Comparison of ENCODE assay signal across 8 mouse cellular contexts in genomic region chr7:19003902-19004630, GRCm38 (mm10). TPM values are rescaled to one million over a fixed set of nuclear protein-coding genes. Genes with fewer than 3 reads are reported as not detected.
DNase-seq lines count a peak whose midpoint lies in the region; ATAC-seq and TF ChIP-seq lines count a peak whose summit lies in the region.

Gene Irf2bp1 (plus strand): TSS chr7:19004044.

- under 1% methylated on average over 90 of the region's 90 CpGs for WGBS in hindbrain, embryonic 10.5 days
- under 1% methylated on average over 68 of the region's 90 CpGs for WGBS in lung, postnatal 0 days

- peaks cover 83% of the 10 kb centered on the region for H3K4me1 ChIP-seq in hindbrain, embryonic 10.5 days (replicated peaks)
- peaks cover 38% of the 10 kb centered on the region for H3K4me1 ChIP-seq in lung, postnatal 0 days (ENCODE audit: insufficient read depth, low read depth, low read length)

- H3K36me3 ChIP-seq in hindbrain, embryonic 10.5 days, result peaks cover 34% of the 10 kb centered on the region
- H3K36me3 ChIP-seq in lung, postnatal 0 days (ENCODE audit: insufficient read depth, low read length), result no peaks in the 10 kb centered on the region

- no peak for TF ChIP-seq CTCF in lung, postnatal 0 days (IDR thresholded peaks at IDR 0.05)

- peak within 1 kb of the TSS; percentile 96 for H3K27ac ChIP-seq in hindbrain, embryonic 10.5 days
- peak within 1 kb of the TSS; percentile 90 for H3K27ac ChIP-seq in lung, postnatal 0 days (ENCODE audit: low read length)

- peak; percentile 92 for DNase-seq in MN1 (ENCODE audit: low spot score)
- peak; percentile 97 for DNase-seq in cerebellum, adult 9-10 months
- peak; percentile 93 for DNase-seq in hindbrain, embryonic 10.5 days (ENCODE audit: low spot score)
- peak; percentile 94 for DNase-seq in layer of hippocampus, adult 9-11 months
- peak; percentile 97 for DNase-seq in lung, postnatal 0 days (ENCODE audit: low spot score)
- peak; percentile 85 for DNase-seq in ovary, postnatal 14 days (ENCODE audit: low spot score)
- peak; percentile 94 for DNase-seq in thymus, postnatal 14 days

- H3K4me3 ChIP-seq in hindbrain, embryonic 10.5 days, result peak within 1 kb of the TSS; percentile 98
- peak within 1 kb of the TSS; percentile 78 for H3K4me3 ChIP-seq in lung, postnatal 0 days (ENCODE audit: low read depth, low read length)

- no peak for TF ChIP-seq EP300 in lung, postnatal 0 days (IDR thresholded peaks at IDR 0.05)

- peak within 1 kb of the TSS; percentile 95 for H3K4me2 ChIP-seq in lung, postnatal 0 days (replicated peaks; ENCODE audit: low read depth, low read length)

- no peaks in the 10 kb centered on the region for H3K27me3 ChIP-seq in hindbrain, embryonic 10.5 days (ENCODE audit: insufficient read depth, poor library complexity, severe bottlenecking)
- H3K27me3 ChIP-seq in lung, postnatal 0 days (replicated peaks; ENCODE audit: insufficient read depth, low read length), result no peaks in the 10 kb centered on the region

- peak within 1 kb of the TSS; percentile 65 for H3K9ac ChIP-seq in lung, postnatal 0 days (replicated peaks; ENCODE audit: low read depth)

- peak; percentile 55 for ATAC-seq in frontal cortex, adult (ENCODE audit: low TSS enrichment)
- ATAC-seq in lung, postnatal 0 days, result peak; percentile 78

- no peaks in the 10 kb centered on the region for H3K9me3 ChIP-seq in hindbrain, embryonic 10.5 days
- no peaks in the 10 kb centered on the region for H3K9me3 ChIP-seq in lung, postnatal 0 days (ENCODE audit: low read length)

RNA-seq across cellular contexts. Expression of gene Irf2bp1, which starts in this region (rescaled TPM):
- 23.2 and 31.1 TPM in 2 replicates for polyA plus RNA-seq in hindbrain, embryonic 10.5 days (2016; fragmentation: Nextera tagmentation; extraction: Ambion mirVana)
- 11.7 and 12.2 TPM in 2 replicates for polyA plus RNA-seq in lung, postnatal 0 days (2015; fragmentation: Nextera tagmentation; extraction: Ambion mirVana)

Comparison
In these comparisons a context has a peak if more than half of its experiments do, and no peak if none do; other contexts are left out.
1. Peak in every context shown above with its lines: DNase-seq, ATAC-seq, H3K4me3 ChIP-seq and H3K27ac ChIP-seq.